Mouse (Mus musculus): ENCODE measurements at regions not wholly inside any gene's neighbourhood (a gene's known extent, or its start where the extent isn't known, plus 50 kb on each side); places are given as distances from the start of the nearest gene placed in this dataset.

DNA sequence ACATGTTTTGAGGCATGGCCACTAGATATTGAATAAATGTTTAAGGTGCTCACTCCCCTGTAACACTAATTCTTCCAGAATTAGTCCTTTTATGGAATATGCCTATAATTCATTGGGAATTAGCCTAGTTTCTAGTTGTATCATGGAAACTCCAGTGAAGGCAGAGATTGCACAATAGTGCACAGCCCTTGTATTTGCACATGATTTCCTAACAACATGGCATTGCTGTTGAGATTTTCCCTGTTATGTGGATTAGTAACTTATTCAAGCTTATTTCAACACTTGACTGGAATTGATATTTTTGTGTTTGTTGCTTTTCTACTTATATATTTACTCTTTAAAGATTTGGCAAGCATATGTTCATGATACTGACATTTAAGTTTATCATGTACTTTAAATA, 1463.3 kb upstream of the Sel1l start:
- no peak for ATAC-seq (ENCODE audit: insufficient read depth)
- Histone ChIP-seq H3K9me3 (replicated peaks) (no peaks in the 10 kb centered on the region), H3K27ac (replicated peaks) (no peak overlapping the region), H3K4me1 (replicated peaks) (no peaks in the 10 kb centered on the region), H3K36me3 (replicated peaks) (no peaks in the 10 kb centered on the region), H3K27me3 (no peaks in the 10 kb centered on the region), H3K9ac (no peak overlapping the region), H3K4me2 (no peak overlapping the region), H3K4me3 (replicated peaks) (no peak overlapping the region)

- no peak for ATAC-seq (ENCODE audit: insufficient read depth)
- no peaks in the 10 kb centered on the region for H3K9me3 ChIP-seq (replicated peaks)
- WGBS (ENCODE audit: insufficient replicate concordance): 49% methylated on average over 2 of the region's 2 CpGs
Observed at GRCm38 (mm10) chr12:93281816-93282215, 1432.9 kb upstream of the Sel1l start.

DNA sequence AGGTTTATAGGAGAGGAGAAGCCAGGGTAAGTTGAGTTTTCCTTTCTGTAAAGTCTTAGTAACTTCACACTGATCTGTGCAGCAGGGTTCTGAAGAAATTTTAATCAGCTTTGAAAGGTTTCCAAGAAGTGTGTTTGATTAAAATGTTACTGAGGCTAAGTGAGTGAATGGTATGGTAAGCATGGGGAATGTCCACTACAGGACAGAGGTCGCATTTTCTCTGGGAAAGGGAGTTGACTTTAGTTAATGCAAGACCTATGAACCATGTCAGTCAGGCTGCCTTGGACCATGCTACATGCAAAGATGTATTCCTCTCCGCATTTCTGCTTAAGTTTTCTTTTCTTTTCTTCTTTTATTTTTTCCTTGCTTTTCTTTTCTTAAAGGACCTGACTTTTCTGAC, 1424.7 kb upstream of the Sel1l start:
- Histone ChIP-seq H3K36me3 (replicated peaks) (no peaks in the 10 kb centered on the region), H3K27me3 (no peaks in the 10 kb centered on the region), H3K27ac (replicated peaks) (no peak overlapping the region), H3K4me1 (replicated peaks) (no peaks in the 10 kb centered on the region), H3K9me3 (replicated peaks) (no peaks in the 10 kb centered on the region), H3K4me2 (no peak overlapping the region), H3K9ac (no peak overlapping the region), H3K4me3 (replicated peaks) (no peak overlapping the region)
- 0 out of 2 replicates have a peak, but pooled peaks have one; percentile 37 for ATAC-seq (ENCODE audit: insufficient read depth)
- 57% methylated on average over 2 of the region's 2 CpGs for WGBS (ENCODE audit: insufficient replicate concordance)

More at GRCm38 (mm10) chr12:93281816-93282215, 1432.9 kb upstream of the Sel1l start:
- H3K9ac ChIP-seq: no peak overlapping the region
- H3K4me1 ChIP-seq (replicated peaks): no peaks in the 10 kb centered on the region
- no peak overlapping the region for H3K27ac ChIP-seq (replicated peaks)
- no peaks in the 10 kb centered on the region for H3K36me3 ChIP-seq (replicated peaks)
- H3K4me2 ChIP-seq: no peak overlapping the region
- H3K27me3 ChIP-seq: no peaks in the 10 kb centered on the region
- H3K4me3 ChIP-seq (replicated peaks): no peak overlapping the region

GRCm38 (mm10) chr12:93230237-93230636, 1381.3 kb upstream of the Sel1l start:
- no peak overlapping the region for H3K4me2 ChIP-seq
- no peaks in the 10 kb centered on the region for H3K27me3 ChIP-seq
- WGBS (ENCODE audit: insufficient replicate concordance): 54% methylated on average over 3 of the region's 3 CpGs
- ATAC-seq (ENCODE audit: insufficient read depth): no peak
- H3K9ac ChIP-seq: no peak overlapping the region
- H3K9me3 ChIP-seq (replicated peaks): no peaks in the 10 kb centered on the region
- H3K4me1 ChIP-seq (replicated peaks): no peaks in the 10 kb centered on the region
- H3K36me3 ChIP-seq (replicated peaks): no peaks in the 10 kb centered on the region
- H3K4me3 ChIP-seq (replicated peaks): no peak overlapping the region
- H3K27ac ChIP-seq (replicated peaks): no peak overlapping the region

DNA sequence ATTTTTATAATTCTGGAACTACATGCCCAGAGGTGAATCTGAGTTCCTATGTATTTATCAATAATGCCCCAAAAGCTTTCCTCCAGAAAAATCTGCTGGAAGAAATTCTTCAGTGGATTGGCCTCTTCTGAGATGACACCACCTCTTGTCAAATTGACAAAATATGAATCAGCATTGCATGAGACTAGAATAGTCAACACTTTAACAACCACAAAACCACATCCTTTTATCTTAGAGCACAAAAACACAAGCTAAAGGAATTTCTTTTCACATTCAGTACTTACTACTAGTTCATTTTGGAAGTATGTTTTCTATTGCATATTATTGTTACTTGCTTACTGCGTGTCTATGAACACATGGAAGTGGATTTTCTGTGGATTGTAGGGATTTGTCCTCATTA, 1377.9 kb upstream of the Sel1l start:
- 67% methylated on average over 1 of the region's 1 CpGs for WGBS (ENCODE audit: insufficient replicate concordance)

GRCm38 (mm10) chr12:93221179-93221922, 1372.4 kb upstream of the Sel1l start:
- Histone ChIP-seq H3K27me3 (no peaks in the 10 kb centered on the region), H3K4me2 (no peak overlapping the region), H3K36me3 (replicated peaks) (no peaks in the 10 kb centered on the region), H3K9ac (no peak overlapping the region), H3K4me3 (replicated peaks) (no peak overlapping the region), H3K4me1 (replicated peaks) (no peaks in the 10 kb centered on the region), H3K9me3 (replicated peaks) (no peaks in the 10 kb centered on the region), H3K27ac (replicated peaks) (no peak overlapping the region)
- WGBS (ENCODE audit: insufficient replicate concordance): 62% methylated on average over 6 of the region's 6 CpGs
- no peak for ATAC-seq (ENCODE audit: insufficient read depth)

More for the DNA sequence above, 1377.9 kb upstream of the Sel1l start:
- no peaks in the 10 kb centered on the region for H3K4me1 ChIP-seq (replicated peaks)
- no peak overlapping the region for H3K9ac ChIP-seq
- H3K36me3 ChIP-seq (replicated peaks): no peaks in the 10 kb centered on the region
- no peak overlapping the region for H3K27ac ChIP-seq (replicated peaks)
- no peak overlapping the region for H3K4me2 ChIP-seq
- ATAC-seq (ENCODE audit: insufficient read depth): no peak
- no peaks in the 10 kb centered on the region for H3K27me3 ChIP-seq
- no peak overlapping the region for H3K4me3 ChIP-seq (replicated peaks)
- H3K9me3 ChIP-seq (replicated peaks): no peaks in the 10 kb centered on the region

GRCm38 (mm10) chr12:93207596-93207995, 1358.6 kb upstream of the Sel1l start:
- ATAC-seq (ENCODE audit: insufficient read depth): no peak
- Histone ChIP-seq H3K27me3 (no peaks in the 10 kb centered on the region), H3K4me3 (replicated peaks) (no peak overlapping the region), H3K36me3 (replicated peaks) (no peaks in the 10 kb centered on the region), H3K27ac (replicated peaks) (no peak overlapping the region), H3K9me3 (replicated peaks) (no peaks in the 10 kb centered on the region), H3K4me2 (no peak overlapping the region), H3K9ac (no peak overlapping the region), H3K4me1 (replicated peaks) (no peaks in the 10 kb centered on the region)
- WGBS (ENCODE audit: insufficient replicate concordance): 52% methylated on average over 3 of the region's 3 CpGs

GRCm38 (mm10) chr12:93188940-93189339, 1340.0 kb upstream of the Sel1l start:
- H3K4me3 ChIP-seq (replicated peaks): no peak overlapping the region
- H3K9me3 ChIP-seq (replicated peaks): no peaks in the 10 kb centered on the region
- no peaks in the 10 kb centered on the region for H3K36me3 ChIP-seq (replicated peaks)
- no peak for ATAC-seq (ENCODE audit: insufficient read depth)
- H3K4me2 ChIP-seq: no peak overlapping the region
- WGBS (ENCODE audit: insufficient replicate concordance): 26% methylated on average over 1 of the region's 1 CpGs
- H3K9ac ChIP-seq: no peak overlapping the region
- no peaks in the 10 kb centered on the region for H3K27me3 ChIP-seq
- no peaks in the 10 kb centered on the region for H3K4me1 ChIP-seq (replicated peaks)
- no peak overlapping the region for H3K27ac ChIP-seq (replicated peaks)

GRCm38 (mm10) chr12:93173744-93174143, 1324.8 kb upstream of the Sel1l start:
- Histone ChIP-seq H3K4me1 (replicated peaks) (no peaks in the 10 kb centered on the region), H3K9ac (no peak overlapping the region), H3K9me3 (replicated peaks) (no peaks in the 10 kb centered on the region), H3K27me3 (no peaks in the 10 kb centered on the region), H3K27ac (replicated peaks) (no peak overlapping the region), H3K4me2 (no peak overlapping the region), H3K4me3 (replicated peaks) (no peak overlapping the region), H3K36me3 (replicated peaks) (no peaks in the 10 kb centered on the region)
- WGBS (ENCODE audit: insufficient replicate concordance): 24% methylated on average over 5 of the region's 5 CpGs
- ATAC-seq (ENCODE audit: insufficient read depth): no peak

DNA sequence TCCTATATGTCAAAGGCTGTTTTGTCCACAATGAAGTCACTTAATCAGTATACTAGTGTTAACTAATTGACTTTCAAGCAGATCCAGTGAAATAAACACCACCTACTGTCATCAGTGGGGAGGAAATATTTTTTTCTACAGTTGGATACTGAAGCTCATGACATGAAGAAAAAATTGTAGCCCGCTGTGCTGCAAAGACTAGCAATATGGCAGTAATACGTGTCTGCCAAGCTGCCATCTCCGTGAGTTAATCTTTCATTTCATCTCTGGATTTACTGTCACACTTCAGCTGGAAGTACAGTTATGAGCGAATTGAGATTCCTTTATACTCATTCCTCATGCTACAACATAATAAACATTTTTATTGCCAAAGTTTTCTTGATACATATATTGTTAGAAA, 1311.3 kb upstream of the Sel1l start:
- H3K36me3 ChIP-seq (replicated peaks): no peaks in the 10 kb centered on the region
- no peak overlapping the region for H3K27ac ChIP-seq (replicated peaks)
- no peak overlapping the region for H3K9ac ChIP-seq
- H3K4me2 ChIP-seq: no peak overlapping the region
- H3K4me1 ChIP-seq (replicated peaks): no peaks in the 10 kb centered on the region
- WGBS (ENCODE audit: insufficient replicate concordance): 64% methylated on average over 4 of the region's 4 CpGs
- no peaks in the 10 kb centered on the region for H3K9me3 ChIP-seq (replicated peaks)
- ATAC-seq (ENCODE audit: insufficient read depth): no peak
- no peak overlapping the region for H3K4me3 ChIP-seq (replicated peaks)
- H3K27me3 ChIP-seq: no peaks in the 10 kb centered on the region

- no peak overlapping the region for H3K4me2 ChIP-seq
- H3K36me3 ChIP-seq (replicated peaks): no peaks in the 10 kb centered on the region
- no peak overlapping the region for H3K9ac ChIP-seq
- H3K9me3 ChIP-seq (replicated peaks): no peaks in the 10 kb centered on the region
- no peak overlapping the region for H3K27ac ChIP-seq (replicated peaks)
- no peak for ATAC-seq (ENCODE audit: insufficient read depth)
- WGBS (ENCODE audit: insufficient replicate concordance): 38% methylated on average over 6 of the region's 6 CpGs
- H3K4me3 ChIP-seq (replicated peaks): no peak overlapping the region
- no peaks in the 10 kb centered on the region for H3K27me3 ChIP-seq
- no peaks in the 10 kb centered on the region for H3K4me1 ChIP-seq (replicated peaks)
Observed at GRCm38 (mm10) chr12:93152618-93153245, 1303.8 kb upstream of the Sel1l start.

DNA sequence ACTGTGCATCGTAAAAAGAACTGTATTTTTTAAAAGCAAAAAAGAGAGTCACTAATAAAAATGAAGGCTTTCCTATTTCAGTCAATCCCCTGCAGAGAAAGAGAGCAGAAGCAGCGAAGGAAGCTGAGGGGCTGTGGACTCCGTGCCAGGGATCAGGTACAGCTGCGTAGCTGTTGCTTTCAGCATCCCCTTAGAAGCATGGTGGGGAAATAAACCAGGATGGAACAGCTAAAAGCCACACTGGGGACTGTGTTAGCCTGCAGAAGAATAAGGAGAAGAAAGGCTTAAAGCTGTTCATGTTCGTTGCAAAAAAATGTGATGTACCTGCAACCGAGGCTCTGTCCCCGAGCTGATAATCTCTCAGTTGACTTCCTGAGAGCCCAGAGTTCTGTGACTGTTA, 1302.6 kb upstream of the Sel1l start:
- Histone ChIP-seq H3K36me3 (replicated peaks) (no peaks in the 10 kb centered on the region), H3K27me3 (no peaks in the 10 kb centered on the region), H3K9ac (no peak overlapping the region), H3K4me1 (replicated peaks) (no peaks in the 10 kb centered on the region), H3K27ac (replicated peaks) (no peak overlapping the region), H3K4me3 (replicated peaks) (no peak overlapping the region), H3K9me3 (replicated peaks) (no peaks in the 10 kb centered on the region), H3K4me2 (no peak overlapping the region)
- 53% methylated on average over 7 of the region's 7 CpGs for WGBS (ENCODE audit: insufficient replicate concordance)
- no peak for ATAC-seq (ENCODE audit: insufficient read depth)

Measured in liver, embryonic 15.5 days (tissue).